8 mouse cellular contexts compared by ENCODE assay signal in the genomic region with DNA sequence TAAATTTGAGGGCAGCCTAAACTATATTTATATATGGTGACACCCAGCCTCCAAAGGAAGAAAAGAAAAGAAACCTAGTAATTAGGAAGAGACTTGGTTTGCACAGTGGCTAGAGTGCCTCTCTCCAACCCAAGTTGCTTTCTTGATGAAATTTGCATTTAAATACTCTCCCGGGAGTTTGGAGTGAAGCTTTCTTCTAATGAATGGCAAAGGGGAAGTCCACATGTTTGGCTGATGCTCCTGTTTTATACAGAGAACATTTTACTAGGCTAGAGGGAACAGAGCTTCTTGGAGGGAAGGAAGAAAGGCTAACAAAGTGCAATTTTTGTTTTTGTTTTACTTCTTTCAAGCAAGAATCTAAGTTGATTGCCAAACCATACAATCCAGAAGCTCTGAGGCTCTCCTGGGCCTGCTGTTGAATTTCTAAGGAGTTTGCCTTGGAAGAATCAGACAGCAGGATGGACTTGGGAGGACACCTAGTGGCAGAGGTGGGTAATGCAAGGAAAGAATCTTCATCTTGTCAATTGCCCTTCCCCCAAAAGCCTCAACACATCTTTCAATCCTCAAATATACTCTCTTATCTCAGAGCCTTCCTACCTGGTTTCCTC. TPM values are rescaled to one million over a fixed set of nuclear protein-coding genes. Genes with fewer than 3 reads are reported as not detected.
A peak's percentile ranks its signal among the peaks of the same experiment; 100 is the strongest.
DNase-seq lines count a peak whose midpoint lies in the region; ATAC-seq and TF ChIP-seq lines count a peak whose summit lies in the region.

No protein-coding gene starts in this region.

- no peaks in the 10 kb centered on the region for H3K27me3 ChIP-seq in intestine, postnatal 0 days (replicated peaks; ENCODE audit: control insufficient read depth, insufficient read depth, low read length)
- H3K27me3 ChIP-seq in intestine, embryonic 15.5 days (replicated peaks), result no peaks in the 10 kb centered on the region
- H3K27me3 ChIP-seq in midbrain, embryonic 14.5 days (ENCODE audit: control insufficient read depth, insufficient read depth, low read length), result no peaks in the 10 kb centered on the region
- peaks cover 11% of the 10 kb centered on the region for H3K27me3 ChIP-seq in spleen, adult 2 months (ENCODE audit: control insufficient read depth, insufficient read depth, low read length)

- intact Hi-C loops in left cerebral cortex, postnatal 4 days (cut with DNase I), result loop anchor here (5.0 kb wide), 2 partner anchors 80 to 130 kb away; no protein-coding TSS in a partner anchor

- no peak overlapping the region for H3K4me3 ChIP-seq in intestine, postnatal 0 days (ENCODE audit: low read depth, low read length)
- H3K4me3 ChIP-seq in intestine, embryonic 15.5 days (replicated peaks), result no peak overlapping the region
- no peak overlapping the region for H3K4me3 ChIP-seq in midbrain, embryonic 14.5 days (replicated peaks; ENCODE audit: low read depth, low read length)
- no peak overlapping the region for H3K4me3 ChIP-seq in spleen, adult 2 months (ENCODE audit: extremely low read depth, insufficient read depth, insufficient read length)

- TF ChIP-seq CTCF in intestine, postnatal 0 days (IDR thresholded peaks at IDR 0.05; ENCODE audit: low read depth), result peak; percentile 99
- peak; percentile 69; the same call in 1 of the 2 replicates for TF ChIP-seq CTCF in spleen, adult 2 months (IDR thresholded peaks at IDR 0.05; ENCODE audit: extremely low read depth, insufficient read depth, insufficient read length, insufficient replicate concordance)

- H3K4me1 ChIP-seq in intestine, postnatal 0 days (replicated peaks; ENCODE audit: control insufficient read depth, insufficient read depth, low read length), result no peaks in the 10 kb centered on the region
- H3K4me1 ChIP-seq in intestine, embryonic 15.5 days (replicated peaks), result peaks cover 21% of the 10 kb centered on the region
- H3K4me1 ChIP-seq in midbrain, embryonic 14.5 days (ENCODE audit: control insufficient read depth, insufficient read depth, low read length), result peaks cover 46% of the 10 kb centered on the region
- H3K4me1 ChIP-seq in spleen, adult 2 months (ENCODE audit: control insufficient read depth, insufficient read depth, insufficient read length), result peaks cover 5% of the 10 kb centered on the region; the same call in 1 of the 2 replicates

- no peak overlapping the region for H3K4me2 ChIP-seq in intestine, postnatal 0 days (replicated peaks; ENCODE audit: low read depth)
- H3K4me2 ChIP-seq in intestine, embryonic 15.5 days (replicated peaks), result no peak overlapping the region
- 0 out of 2 replicates have a peak overlapping the region, but pooled peaks have one; percentile 0 for H3K4me2 ChIP-seq in midbrain, embryonic 14.5 days (ENCODE audit: low read length)

- peak; percentile 59 to 68 for DNase-seq in gastrocnemius, adult 8-10 months (ENCODE audit: low spot score in 2 of 2)
- DNase-seq in kidney, adult 11 months, result peak; percentile 63
- peak; percentile 79 for DNase-seq in left cerebral cortex, postnatal 4 days
- DNase-seq in midbrain, embryonic 14.5 days, result peak; percentile 94
- peak; percentile 30 to 61 for DNase-seq in spleen, adult 2 months (ENCODE audit: low read depth in 1 of 2, low spot score in 2 of 2)

- no peaks in the 10 kb centered on the region for H3K9me3 ChIP-seq in intestine, postnatal 0 days (ENCODE audit: control insufficient read depth)
- H3K9me3 ChIP-seq in intestine, embryonic 15.5 days, result no peaks in the 10 kb centered on the region
- H3K9me3 ChIP-seq in midbrain, embryonic 14.5 days (ENCODE audit: control insufficient read depth, low read length), result no peaks in the 10 kb centered on the region

- H3K9ac ChIP-seq in intestine, postnatal 0 days (ENCODE audit: low read depth, low read length), result no peak overlapping the region
- no peak overlapping the region for H3K9ac ChIP-seq in intestine, embryonic 15.5 days
- H3K9ac ChIP-seq in midbrain, embryonic 14.5 days (replicated peaks; ENCODE audit: low read length), result 0 out of 2 replicates have a peak overlapping the region, but pooled peaks have one; percentile 2

- 56% methylated on average over 1 of the region's 1 CpGs for WGBS in intestine, postnatal 0 days
- 69% methylated on average over 1 of the region's 1 CpGs for WGBS in intestine, embryonic 15.5 days
- WGBS in midbrain, embryonic 14.5 days, result 0% methylated on average over 1 of the region's 1 CpGs
- 14% methylated on average over 1 of the region's 1 CpGs for WGBS in spleen, adult 2 months

- ATAC-seq in intestine, postnatal 0 days, result no peak
- no peak for ATAC-seq in intestine, embryonic 15.5 days
- ATAC-seq in common myeloid progenitor, adult 5-6 weeks (replicated peaks; ENCODE audit: low read depth, poor library complexity, severe bottlenecking), result 0 out of 2 replicates have a peak, but pooled peaks have one; percentile 36
- no peak for ATAC-seq in midbrain, embryonic 14.5 days (ENCODE audit: low FRiP score, low TSS enrichment)

- no peak overlapping the region for H3K27ac ChIP-seq in intestine, postnatal 0 days (ENCODE audit: low read depth, low read length)
- H3K27ac ChIP-seq in intestine, embryonic 15.5 days, result no peak overlapping the region
- H3K27ac ChIP-seq in midbrain, embryonic 14.5 days (replicated peaks; ENCODE audit: low read depth, low read length), result no peak overlapping the region
- H3K27ac ChIP-seq in spleen, adult 2 months (ENCODE audit: insufficient read depth, low read length), result no peak overlapping the region

- no peaks in the 10 kb centered on the region for H3K36me3 ChIP-seq in intestine, postnatal 0 days (ENCODE audit: control insufficient read depth, insufficient read depth)
- H3K36me3 ChIP-seq in intestine, embryonic 15.5 days, result no peaks in the 10 kb centered on the region
- peaks cover 8% of the 10 kb centered on the region; the same call in 1 of the 2 replicates for H3K36me3 ChIP-seq in midbrain, embryonic 14.5 days (ENCODE audit: control insufficient read depth, insufficient read depth, low read length)
- no peaks in the 10 kb centered on the region for H3K36me3 ChIP-seq in spleen, adult 2 months (ENCODE audit: control insufficient read depth, insufficient read depth, low read length)

- no peak for TF ChIP-seq POLR2A in spleen, adult 2 months (IDR thresholded peaks at IDR 0.05; ENCODE audit: low read depth, low read length)

RNA-seq across cellular contexts. Expression of a gene that starts 16.8 kb away (rescaled TPM):
- polyA plus RNA-seq in intestine, postnatal 0 days (2015; fragmentation: Nextera tagmentation; extraction: Ambion mirVana), result 17.3 and 22.8 TPM in 2 replicates
- polyA plus RNA-seq in intestine, embryonic 15.5 days (2015; fragmentation: Nextera tagmentation; extraction: Ambion mirVana), result 28.0 and 28.9 TPM in 2 replicates
- total RNA-seq in common myeloid progenitor, adult 5-6 weeks (2017), result 225 and 245 TPM in 2 replicates
- total RNA-seq in gastrocnemius, adult 8-10 months (2022), result 10 to 100 TPM; 49.5 to 63.7 (median 57.9) TPM
- total RNA-seq in left cerebral cortex, postnatal 4 days (2021), result 100 to 1,000 TPM; 337 to 347 TPM
- polyA plus RNA-seq in midbrain, embryonic 14.5 days (2014; fragmentation: Nextera tagmentation; extraction: Ambion mirVana), result 140 and 143 TPM in 2 replicates
- polyA plus RNA-seq in spleen, adult 2 months (2012; rRNA removed), result 131 and 142 TPM in 2 replicates

RNA-seq across cellular contexts. Expression of a gene that starts 50.6 kb away (rescaled TPM):
- polyA plus RNA-seq in intestine, postnatal 0 days (2015; fragmentation: Nextera tagmentation; extraction: Ambion mirVana), result 370 and 395 TPM in 2 replicates
- 304 and 312 TPM in 2 replicates for polyA plus RNA-seq in intestine, embryonic 15.5 days (2015; fragmentation: Nextera tagmentation; extraction: Ambion mirVana)
- total RNA-seq in common myeloid progenitor, adult 5-6 weeks (2017), result 103 and 129 TPM in 2 replicates
- 100 to 1,000 TPM; 230 to 275 (median 261) TPM for total RNA-seq in gastrocnemius, adult 8-10 months (2022)
- 100 to 1,000 TPM; 134 to 138 TPM for total RNA-seq in left cerebral cortex, postnatal 4 days (2021)
- polyA plus RNA-seq in midbrain, embryonic 14.5 days (2014; fragmentation: Nextera tagmentation; extraction: Ambion mirVana), result 428 and 578 TPM in 2 replicates
- 10.4 and 20.3 TPM in 2 replicates for polyA plus RNA-seq in spleen, adult 2 months (2012; rRNA removed)

Comparison
In these comparisons a context has a peak if more than half of its experiments do, and no peak if none do; other contexts are left out.
1. RNA of a gene that starts 50.6 kb away (polyA plus RNA-seq): 428 to 578 TPM in midbrain, embryonic 14.5 days, 370 to 395 TPM in intestine, postnatal 0 days and 304 to 312 TPM in intestine, embryonic 15.5 days; 10.4 to 20.3 TPM in spleen, adult 2 months; every median in the first group is over 10 times any median in the second.
2. Peak in every context shown above with its lines, with median percentiles within 50 percentile points of each other: DNase-seq.